Mouse (Mus musculus): ENCODE data around the gene Tcf3.

The Tcf3 gene

DNA sequence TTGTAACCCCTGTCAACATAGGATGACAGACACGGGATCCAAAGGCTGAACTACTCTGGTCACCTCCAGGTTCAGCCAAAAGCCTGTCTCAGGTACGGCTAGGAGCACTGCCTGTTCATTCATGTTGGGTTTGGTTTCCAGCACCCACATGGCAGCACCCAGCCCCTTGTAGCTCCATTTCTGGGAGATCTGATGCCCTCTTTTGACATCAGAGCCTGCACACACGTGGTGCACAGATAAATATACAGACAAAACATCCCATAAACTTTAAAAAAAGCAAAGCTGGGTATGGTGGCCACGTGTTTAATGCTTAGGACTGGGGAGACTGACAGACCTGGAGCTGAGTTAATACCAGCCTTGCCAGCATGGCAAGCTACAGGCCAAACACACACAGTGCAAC, 25.5 kb downstream of the Tcf3 start:
- no peak for DNase-seq (ENCODE audit: low read depth, low spot score)

- peak; percentile 96 for DNase-seq (ENCODE audit: low read depth, low spot score)
Observed at GRCm38 (mm10) chr10:80406684-80407501, 26.6 kb downstream of the Tcf3 start, which contains the start of gene Uqcr11. TSS of gene Uqcr11 (minus strand) at chr10:80406830.

DNA sequence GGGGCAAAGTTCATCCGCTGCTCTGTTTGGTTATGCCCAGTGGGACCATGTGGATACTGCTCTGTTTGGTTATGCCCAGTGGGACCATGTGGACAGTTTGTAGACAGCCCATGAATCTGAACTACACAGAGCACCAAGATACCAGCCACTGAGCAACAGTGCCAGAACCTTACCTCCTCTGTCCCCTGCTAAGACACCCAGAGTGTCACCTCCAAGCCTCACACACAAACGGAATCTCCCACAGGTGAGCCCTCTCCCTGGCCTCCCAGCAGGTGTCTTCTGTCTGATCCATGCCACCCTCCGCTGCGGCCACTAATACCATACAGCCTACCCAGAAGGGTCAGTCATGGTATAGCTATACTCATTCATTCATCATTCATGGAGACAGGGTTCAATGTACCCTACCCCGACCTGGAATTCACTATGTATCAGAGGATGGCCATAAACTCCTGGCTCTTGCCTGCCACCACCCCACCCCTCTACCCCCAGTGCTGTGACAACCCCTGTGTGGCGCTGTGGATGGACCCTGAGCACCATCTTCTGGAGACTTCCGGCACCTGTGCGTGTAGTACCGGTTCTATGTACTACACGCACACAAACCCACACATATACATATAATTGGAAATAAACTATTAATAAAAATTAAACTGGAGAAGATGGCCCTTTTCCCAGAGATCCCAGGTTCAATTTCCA, 27.8 kb downstream of the Tcf3 start:
- no peak for DNase-seq (ENCODE audit: low read depth, low spot score)

GRCm38 (mm10) chr10:80403044-80403692, 30.3 kb downstream of the Tcf3 start:
- peak; percentile 80 for DNase-seq (ENCODE audit: low read depth, low spot score)

GRCm38 (mm10) chr10:80400704-80401161, 32.7 kb downstream of the Tcf3 start:
- DNase-seq (ENCODE audit: low read depth, low spot score): no peak

DNA sequence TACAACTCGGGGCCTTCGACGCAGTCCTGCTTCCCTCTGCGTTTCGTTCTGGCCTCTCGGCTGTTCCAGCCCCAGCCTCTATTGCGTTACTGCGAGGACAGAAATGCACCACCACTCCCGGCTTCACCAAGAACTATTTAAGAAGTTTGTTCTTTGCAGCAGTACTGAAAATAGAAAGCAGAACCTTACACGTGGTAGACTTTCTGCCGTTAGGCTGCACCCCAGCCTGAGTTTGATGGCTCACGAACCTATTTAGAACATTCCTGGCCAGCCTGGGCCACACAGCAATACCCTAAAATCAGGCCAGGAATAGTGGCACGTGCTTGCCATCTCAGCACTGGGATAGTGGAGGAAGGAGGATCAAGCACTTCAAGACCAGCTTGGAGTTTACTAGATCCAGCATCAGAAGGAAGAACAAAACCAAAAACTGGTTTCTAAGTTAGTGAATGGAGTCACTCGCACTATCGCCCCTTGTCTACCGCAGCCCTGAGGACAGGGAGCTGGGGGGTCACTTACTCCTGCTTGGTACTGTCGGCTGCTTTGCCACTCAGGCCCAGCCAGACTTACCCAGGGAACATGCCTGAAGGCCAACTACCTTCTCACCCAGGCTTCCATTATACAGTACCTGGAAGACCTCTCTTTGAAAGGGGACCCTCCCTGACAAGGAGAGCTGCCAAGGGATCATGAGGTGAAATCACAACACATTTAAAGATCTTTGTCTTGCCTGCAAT, 33.3 kb downstream of the Tcf3 start:
- DNase-seq (ENCODE audit: low read depth, low spot score): no peak

DNA sequence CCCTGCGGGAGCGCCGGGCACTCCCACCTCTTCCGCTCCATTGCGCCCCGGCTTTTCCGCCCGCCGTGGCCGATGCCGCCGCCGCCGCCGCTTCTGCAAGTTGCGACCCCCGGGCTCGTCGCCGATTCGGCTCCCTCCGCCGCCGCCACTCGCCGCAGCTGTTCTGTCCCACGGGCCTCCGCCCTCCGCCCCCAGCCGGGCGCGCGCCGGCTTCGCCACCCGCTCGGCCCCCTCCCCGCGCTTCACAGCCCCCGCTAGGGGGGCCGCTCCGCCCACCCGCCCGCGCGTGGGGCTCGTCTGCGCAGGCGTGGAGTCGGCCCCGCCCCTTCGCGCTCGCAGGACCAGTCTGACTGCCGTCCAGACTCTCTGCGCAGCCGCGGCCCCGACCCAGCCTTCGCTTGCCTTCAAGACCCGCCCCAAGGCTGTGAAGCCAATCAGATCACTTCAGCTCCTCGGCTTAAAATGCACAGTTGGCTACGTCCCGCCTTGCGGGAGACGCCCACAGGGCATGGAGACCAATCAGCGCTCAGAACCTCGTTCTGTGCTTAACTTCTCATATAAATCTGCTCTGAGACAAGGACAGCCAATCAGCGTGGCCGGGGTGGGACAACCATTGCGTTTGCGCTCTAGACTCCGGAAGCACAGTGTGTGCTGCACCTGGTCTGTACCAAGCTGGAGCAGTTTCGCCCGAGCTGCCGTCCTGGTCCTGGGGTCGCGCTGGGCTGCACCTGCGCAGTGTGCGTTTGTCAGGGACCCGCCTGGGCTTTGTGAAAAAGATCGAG, 34.1 kb downstream of the Tcf3 start, which contains the start of gene Mbd3:
TSS of gene Mbd3 (minus strand) at position 360 of the 782 bp plus-strand sequence.
- peak; percentile 100 for DNase-seq (ENCODE audit: low read depth, low spot score)

DNA sequence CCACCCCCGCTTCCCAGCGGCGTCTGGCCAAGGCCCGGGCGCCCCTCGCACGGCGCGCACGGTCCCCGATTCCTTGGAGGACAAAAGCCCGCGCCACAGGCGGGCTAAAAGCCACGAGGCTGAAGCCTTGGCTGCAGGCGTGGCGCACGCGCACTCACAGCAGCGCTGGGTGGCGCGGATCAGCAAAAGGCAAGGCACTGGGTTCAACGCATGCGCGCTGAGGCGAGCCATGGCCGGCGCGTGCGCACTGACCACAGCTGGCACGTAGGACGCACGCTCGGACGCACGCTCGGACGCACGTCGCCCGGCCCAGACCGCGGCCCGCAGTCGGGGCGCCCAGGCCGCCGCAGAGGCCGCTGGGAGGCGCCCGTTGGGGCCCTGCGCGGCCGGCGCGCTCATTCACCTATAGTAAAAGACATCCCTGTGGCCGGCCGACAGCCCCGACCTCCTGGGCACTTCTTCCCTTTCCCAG, 34.7 kb downstream of the Tcf3 start:
- peak; percentile 99 for DNase-seq (ENCODE audit: low read depth, low spot score)

GRCm38 (mm10) chr10:80398174-80398535, 35.3 kb downstream of the Tcf3 start:
- no peak for DNase-seq (ENCODE audit: low read depth, low spot score)

DNA sequence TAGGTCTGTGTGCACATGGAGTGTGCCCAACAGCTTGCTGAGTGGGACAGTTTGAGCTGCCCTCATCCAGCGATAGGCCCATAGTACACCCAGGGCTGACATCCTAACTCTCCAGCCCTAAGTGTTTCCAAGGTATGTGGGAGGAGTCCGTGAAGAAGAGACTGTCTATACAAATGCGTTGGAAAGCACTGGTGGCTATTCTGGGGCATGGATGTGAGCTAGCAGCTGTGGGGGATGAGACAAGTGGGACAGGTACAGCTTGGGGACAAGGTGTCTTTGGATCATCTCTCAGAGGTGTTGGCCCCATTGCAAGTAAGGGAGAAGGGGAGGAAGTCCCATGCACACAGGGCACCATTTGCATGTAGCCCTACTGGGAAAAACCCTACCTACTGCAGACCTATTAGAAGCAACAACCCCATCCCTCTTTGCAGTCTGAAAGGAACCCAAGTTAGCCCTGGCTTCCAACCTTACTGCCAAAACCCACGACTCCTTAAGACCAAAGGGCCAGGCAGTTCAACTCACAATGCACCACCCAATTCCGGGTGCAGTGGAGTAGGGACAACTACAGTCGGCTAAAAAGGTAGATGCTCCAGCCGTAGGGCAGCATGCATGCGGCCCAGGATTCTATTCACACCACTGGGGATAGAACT, 35.8 kb downstream of the Tcf3 start:
- DNase-seq (ENCODE audit: low read depth, low spot score): no peak

GRCm38 (mm10) chr10:80396822-80397523, 36.5 kb downstream of the Tcf3 start:
- DNase-seq (ENCODE audit: low read depth, low spot score): peak; percentile 61

- peak; percentile 87 for DNase-seq (ENCODE audit: low read depth, low spot score)
Observed at GRCm38 (mm10) chr10:80395025-80395627, 38.3 kb downstream of the Tcf3 start.

GRCm38 (mm10) chr10:80392687-80393086, 40.8 kb downstream of the Tcf3 start:
- DNase-seq (ENCODE audit: low read depth, low spot score): no peak

- DNase-seq (ENCODE audit: low read depth, low spot score): no peak
Observed at GRCm38 (mm10) chr10:80390697-80391096, 42.8 kb downstream of the Tcf3 start.

GRCm38 (mm10) chr10:80389185-80389708, 44.2 kb downstream of the Tcf3 start:
- DNase-seq (ENCODE audit: low read depth, low spot score): no peak

GRCm38 (mm10) chr10:80388731-80389130, 44.7 kb downstream of the Tcf3 start:
- DNase-seq (ENCODE audit: low read depth, low spot score): no peak

- DNase-seq (ENCODE audit: low read depth, low spot score): peak; percentile 86
Observed at GRCm38 (mm10) chr10:80387522-80387959, 45.9 kb downstream of the Tcf3 start, which contains the start of gene Mex3d. TSS of gene Mex3d (minus strand) at chr10:80387659.

DNA sequence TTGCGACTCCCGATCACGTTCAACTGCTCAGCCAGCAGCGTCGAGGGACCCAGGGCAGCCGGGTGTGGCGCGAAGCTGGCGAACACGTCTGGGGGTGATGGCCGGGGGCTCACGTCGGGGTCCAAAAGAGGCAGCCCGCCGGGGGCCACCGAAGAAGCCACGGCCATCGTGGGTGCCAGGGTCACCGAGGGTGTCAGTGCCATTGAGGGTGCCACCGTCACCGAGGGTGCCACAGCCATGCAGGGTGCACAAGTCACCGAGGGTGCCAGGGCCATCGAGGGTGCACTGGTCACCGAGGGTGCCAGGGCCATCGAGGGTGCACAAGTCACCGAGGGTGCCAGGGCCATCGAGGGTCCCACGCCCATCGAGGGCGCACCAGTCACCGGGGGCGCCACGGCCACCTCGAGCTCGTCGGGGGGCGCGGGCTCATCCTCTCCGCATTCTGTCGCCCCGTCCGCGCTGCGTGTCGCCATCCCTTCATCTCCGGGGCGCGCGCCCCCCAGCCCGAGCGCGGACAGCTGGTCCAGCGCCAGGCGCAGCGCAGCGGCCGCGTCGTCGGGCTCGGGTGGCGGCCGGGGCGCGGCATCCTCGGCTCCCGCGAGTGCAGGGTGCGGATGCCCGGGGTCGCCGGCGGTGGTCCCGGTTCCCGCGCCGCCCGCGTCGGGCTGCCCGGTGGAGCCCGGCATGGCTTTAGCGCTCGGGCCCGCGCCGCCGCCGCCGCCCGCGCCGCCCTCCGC, 46.5 kb downstream of the Tcf3 start:
- no peak for DNase-seq (ENCODE audit: low read depth, low spot score)

All from ES-CJ7 (cell line).